Mouse (Mus musculus) heart, postnatal 0 days (tissue): Measurements from ENCODE around the gene Snrpa1. TPM values are rescaled to one million over a fixed set of nuclear protein-coding genes. Genes with fewer than 3 reads are reported as not detected.

Source experiments
- ATAC-seq: fragments of 200-750 bp; cut with Nextera tagmentation; 2 replicates; pipeline ENCODE4 v1.8.0; 2017; ENCODE audit warnings: low read depth, moderate number of reproducible peaks, moderate library complexity; ENCODE audit not compliant: insufficient read depth
- DNase-seq: peaks from one replicate; pipeline ENCODE4 v3.0.0-alpha.2; 2016; ENCODE audit warnings: low spot score
- H3K27ac ChIP-seq: fragments of 300-500 bp; sonication (generic); 2 replicates; pipeline ENCODE4 v1.5.1; 2014; ENCODE audit warnings: low read depth, mild to moderate bottlenecking
- H3K27me3 ChIP-seq: fragments of 300-500 bp; sonication (generic); 2 replicates; pipeline ENCODE4 v1.6.1; 2014; ENCODE audit warnings: low read length, mixed read lengths; ENCODE audit not compliant: control insufficient read depth, insufficient read depth
- H3K36me3 ChIP-seq: fragments of 300-500 bp; sonication (generic); replicated peaks from 2 replicates; pipeline ENCODE4 v1.6.1; 2014; ENCODE audit warnings: low read length, mixed read lengths; ENCODE audit not compliant: control insufficient read depth, insufficient read depth
- H3K4me1 ChIP-seq: fragments of 300-500 bp; sonication (generic); 2 replicates; pipeline ENCODE4 v1.6.1; 2014; ENCODE audit warnings: antibody characterized with exemption; ENCODE audit not compliant: control insufficient read depth, insufficient read depth
- H3K4me2 ChIP-seq: fragments of 300-500 bp; sonication (generic); 2 replicates; pipeline ENCODE4 v1.6.1; 2014; ENCODE audit warnings: low read depth, mild to moderate bottlenecking, low read length, moderate library complexity
- H3K4me3 ChIP-seq: fragments of 300-500 bp; sonication (generic); 2 replicates; pipeline ENCODE4 v1.5.1; 2014; ENCODE audit warnings: low read depth, low read length
- H3K9ac ChIP-seq: fragments of 300-500 bp; sonication (generic); replicated peaks from 2 replicates; pipeline ENCODE4 v1.6.1; 2014; ENCODE audit warnings: low read depth, low read length, mixed read lengths
- H3K9me3 ChIP-seq: fragments of 300-500 bp; sonication (generic); replicated peaks from 2 replicates; pipeline ENCODE4 v1.6.1; 2016; ENCODE audit warnings: low read length; ENCODE audit not compliant: control insufficient read depth
- CTCF ChIP-seq: IDR thresholded peaks from 2 replicates; pipeline ENCODE4 v1.5.1; 2016; ENCODE audit warnings: antibody characterized with exemption, control low read depth, low read depth
- EP300 ChIP-seq: IDR thresholded peaks from 2 replicates; pipeline ENCODE4 v1.6.1; 2016; ENCODE audit warnings: antibody characterized with exemption, low read depth
- WGBS: fragments of 180-500 bp; shearing (Covaris S2); extraction: QIAGEN DNeasy Blood & Tissue Kit; methylation state at CpG from one replicate; pipeline ENCODE4 v1.1.7; 2014; 5-methylcytosine and 5-hydroxymethylcytosine counted together
- polyA plus RNA-seq: library from polyadenylated mRNA; unstranded; fragments of >200 nt; fragmentation: Nextera tagmentation; extraction: Ambion mirVana; gene quantifications from 2 replicates; pipeline ENCODE4 v1.2.1, GENCODE M21; 2015
- total RNA-seq: library from RNA; depleted of rRNA; stranded (reverse); fragments of >200 nt; gene quantifications from 2 replicates; pipeline ENCODE4 v1.2.3, GENCODE M21; 2014; ENCODE audit warnings: low replicate concordance

Snrpa1 gene
- total and polyA plus RNA-seq, 2 experiments from 2014 or later: 30.8 to 58.9 TPM

GRCm38 (mm10) chr7:66111211-66111610 lies 52.4 kb downstream of the Snrpa1 start:
- Histone ChIP-seq H3K4me1 (peaks cover 20% of the 10 kb centered on the region), H3K27me3 (no peaks in the 10 kb centered on the region), H3K4me2 (peak overlapping the region; percentile 82), H3K9me3 (no peaks in the 10 kb centered on the region), H3K4me3 (peak overlapping the region; percentile 80), H3K27ac (no peak overlapping the region), H3K36me3 (no peaks in the 10 kb centered on the region), H3K9ac (peak overlapping the region; percentile 79; the same call in 1 of the 2 replicates)
- ATAC-seq (no peak), DNase-seq (no peak)
- TF ChIP-seq EP300: no peak
- no peak for TF ChIP-seq CTCF
- WGBS: 64% methylated on average over 10 of the region's 10 CpGs

- Histone ChIP-seq H3K4me1 (peaks cover 27% of the 10 kb centered on the region), H3K4me2 (no peak overlapping the region), H3K27me3 (no peaks in the 10 kb centered on the region), H3K4me3 (no peak overlapping the region), H3K36me3 (no peaks in the 10 kb centered on the region), H3K9ac (no peak overlapping the region), H3K27ac (no peak overlapping the region), H3K9me3 (no peaks in the 10 kb centered on the region)
- ATAC-seq (no peak), DNase-seq (no peak)
- 75% methylated on average over 3 of the region's 3 CpGs for WGBS
- TF ChIP-seq CTCF: no peak
- TF ChIP-seq EP300: no peak
Observed at GRCm38 (mm10) chr7:66113561-66113960, 54.8 kb downstream of the Snrpa1 start.

- DNase-seq (no peak), ATAC-seq (no peak)
- peaks cover 36% of the 10 kb centered on the region for H3K4me1 ChIP-seq
- H3K27ac ChIP-seq: no peak overlapping the region
- TF ChIP-seq EP300 (no peak), CTCF (no peak)
- no peak overlapping the region for H3K9ac ChIP-seq
- no peaks in the 10 kb centered on the region for H3K36me3 ChIP-seq
- no peak overlapping the region for H3K4me3 ChIP-seq
- WGBS: 63% methylated on average over 11 of the region's 11 CpGs
- H3K4me2 ChIP-seq: no peak overlapping the region
- H3K27me3 ChIP-seq: no peaks in the 10 kb centered on the region
- no peaks in the 10 kb centered on the region for H3K9me3 ChIP-seq
Observed at GRCm38 (mm10) chr7:66115821-66116343, 57.1 kb downstream of the Snrpa1 start.

GRCm38 (mm10) chr7:66116906-66117482 lies 58.2 kb downstream of the Snrpa1 start:
- WGBS: 42% methylated on average over 8 of the region's 8 CpGs
- peaks cover 38% of the 10 kb centered on the region for H3K4me1 ChIP-seq
- H3K4me2 ChIP-seq: no peak overlapping the region
- H3K27ac ChIP-seq: no peak overlapping the region
- DNase-seq (no peak), ATAC-seq (no peak)
- no peaks in the 10 kb centered on the region for H3K27me3 ChIP-seq
- TF ChIP-seq CTCF (no peak), EP300 (no peak)
- H3K9ac ChIP-seq: no peak overlapping the region
- no peak overlapping the region for H3K4me3 ChIP-seq
- H3K9me3 ChIP-seq: no peaks in the 10 kb centered on the region
- H3K36me3 ChIP-seq: no peaks in the 10 kb centered on the region

- no peaks in the 10 kb centered on the region for H3K9me3 ChIP-seq
- H3K36me3 ChIP-seq: no peaks in the 10 kb centered on the region
- no peak for DNase-seq
- no peaks in the 10 kb centered on the region for H3K27me3 ChIP-seq
- ATAC-seq: no peak
- H3K4me2 ChIP-seq: no peak overlapping the region
- 70% methylated on average over 3 of the region's 3 CpGs for WGBS
- TF ChIP-seq CTCF (no peak), EP300 (no peak)
- H3K27ac ChIP-seq: no peak overlapping the region
- H3K9ac ChIP-seq: no peak overlapping the region
- no peak overlapping the region for H3K4me3 ChIP-seq
- peaks cover 38% of the 10 kb centered on the region for H3K4me1 ChIP-seq
Observed at GRCm38 (mm10) chr7:66118046-66118445, 59.2 kb downstream of the Snrpa1 start.

GRCm38 (mm10) chr7:66118796-66119195 lies 60.0 kb downstream of the Snrpa1 start:
- Histone ChIP-seq H3K9me3 (no peaks in the 10 kb centered on the region), H3K4me1 (peaks cover 32% of the 10 kb centered on the region), H3K9ac (no peak overlapping the region), H3K4me3 (no peak overlapping the region), H3K27ac (0 out of 2 replicates have a peak overlapping the region, but pooled peaks have one; percentile 34), H3K27me3 (no peaks in the 10 kb centered on the region), H3K36me3 (no peaks in the 10 kb centered on the region), H3K4me2 (no peak overlapping the region)
- no peak for ATAC-seq
- DNase-seq: no peak
- no peak for TF ChIP-seq EP300
- TF ChIP-seq CTCF: no peak
- 77% methylated on average over 7 of the region's 7 CpGs for WGBS
